Mouse (Mus musculus) heart, postnatal 0 days (tissue): ENCODE measurements at regions not wholly inside any gene's neighbourhood (a gene's known extent, or its start where the extent isn't known, plus 50 kb on each side); places are given as distances from the start of the nearest gene placed in this dataset.

ENCODE experiments used
- CTCF ChIP-seq: IDR thresholded peaks from 2 replicates; pipeline ENCODE4 v1.5.1; 2016; ENCODE audit warnings: antibody characterized with exemption, control low read depth, low read depth
- EP300 ChIP-seq: IDR thresholded peaks from 2 replicates; pipeline ENCODE4 v1.6.1; 2016; ENCODE audit warnings: antibody characterized with exemption, low read depth

- TF ChIP-seq EP300 (no peak), CTCF (no peak)
Measured at GRCm38 (mm10) chr12:99099881-99100280, 179.5 kb downstream of the Ttc8 start.
